Mouse (Mus musculus) olfactory bulb, adult 2 months (tissue): ENCODE results near the gene Vwa7.

ENCODE experiments used
- CTCF ChIP-seq: fragments of 200-500 bp; IDR thresholded peaks from 2 replicates; pipeline ENCODE4 v1.5.1; 2012; ENCODE audit warnings: low read depth, mild to moderate bottlenecking, low read length, moderate library complexity; ENCODE audit not compliant: insufficient read depth
- POLR2A ChIP-seq: fragments of 200-500 bp; IDR thresholded peaks from 2 replicates; pipeline ENCODE4 v1.6.1; 2012; ENCODE audit warnings: mild to moderate bottlenecking, low read depth, low read length, moderate library complexity; ENCODE audit not compliant: insufficient read depth

DNA sequence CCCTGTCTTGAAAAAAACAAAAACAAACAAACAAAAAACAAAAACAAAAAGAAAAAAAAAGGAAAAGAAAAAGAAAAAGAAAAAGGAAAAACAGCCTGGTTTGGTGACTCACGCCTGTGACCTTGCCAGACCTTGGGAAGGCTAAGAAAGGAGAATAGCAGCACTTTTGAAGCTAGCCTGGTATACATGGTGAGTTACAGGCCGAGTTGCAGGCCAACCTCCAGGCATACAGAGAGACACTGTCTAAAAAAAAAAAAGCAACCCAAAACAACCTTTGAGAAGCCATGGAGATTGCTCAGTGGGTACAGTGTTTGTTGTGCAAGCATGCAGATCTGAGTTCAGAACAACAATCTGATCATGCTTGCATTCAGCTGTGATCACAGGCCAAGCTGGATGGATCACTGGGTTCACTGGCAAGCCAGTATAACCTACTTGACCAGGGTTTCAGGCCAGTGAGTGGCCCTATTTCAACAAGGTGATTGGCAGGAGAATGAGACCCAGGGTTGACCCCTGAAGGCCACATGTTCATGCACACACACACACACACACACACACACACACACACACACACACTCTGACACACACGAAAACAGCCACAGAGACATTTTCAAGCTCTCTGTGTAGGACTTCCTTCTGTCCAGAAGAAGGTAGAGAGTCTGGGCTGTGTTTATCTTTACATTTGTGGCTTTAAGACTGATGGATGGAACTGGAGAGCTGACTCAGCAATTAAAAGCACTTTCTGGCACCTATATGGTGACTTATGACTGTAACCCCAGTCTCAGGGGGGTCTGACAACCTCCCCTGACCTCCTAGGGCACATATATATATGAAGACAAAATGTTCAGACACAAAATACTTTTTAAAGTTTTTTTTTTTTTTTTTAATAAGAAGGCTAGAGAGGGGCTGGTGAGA lies 40.5 kb upstream of the Vwa7 start:
- TF ChIP-seq POLR2A (no peak), CTCF (no peak)
